Mouse (Mus musculus) left cerebral cortex, adult 9 months (tissue): Measurements from ENCODE around the gene Slc4a8.

Experiments used
- DNase-seq, 2 experiments: peaks; one replicate each; pipeline ENCODE4 v3.0.0; 2022; ENCODE audit warnings: low spot score in 2 of 2

Slc4a8 gene

DNA sequence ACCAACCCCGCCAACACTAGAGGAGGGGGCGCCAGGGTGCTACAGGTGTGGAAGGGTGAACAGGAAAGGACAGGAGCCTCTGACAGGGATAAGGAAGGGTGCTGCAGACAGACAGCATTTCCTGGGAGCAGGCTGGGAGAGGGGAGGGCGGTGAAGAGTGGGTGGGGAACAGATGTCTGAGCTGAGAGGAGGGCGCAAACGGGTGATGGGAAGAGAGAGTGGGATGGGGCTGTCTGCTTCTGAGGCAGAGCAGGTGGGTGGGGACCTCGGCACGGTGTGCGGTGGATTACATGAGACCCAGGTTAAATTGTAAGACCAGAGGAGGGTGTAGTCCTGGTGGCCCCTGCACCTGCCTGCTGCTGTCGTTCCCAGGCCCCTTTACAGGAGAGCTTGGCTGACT lies 68.2 kb downstream of the Slc4a8 start:
- peak; percentile 67 to 76 for DNase-seq

- DNase-seq = peak in 1 of 2 experiments; percentile 53
Observed at GRCm38 (mm10) chr15:100830682-100831081, 69.1 kb downstream of the Slc4a8 start.

GRCm38 (mm10) chr15:100832144-100832543 lies 70.6 kb downstream of the Slc4a8 start:
- DNase-seq = peak in 1 of 2 experiments; percentile 54

GRCm38 (mm10) chr15:100832784-100833183 lies 71.2 kb downstream of the Slc4a8 start:
- peak in 1 of 2 experiments; percentile 72 for DNase-seq

DNA sequence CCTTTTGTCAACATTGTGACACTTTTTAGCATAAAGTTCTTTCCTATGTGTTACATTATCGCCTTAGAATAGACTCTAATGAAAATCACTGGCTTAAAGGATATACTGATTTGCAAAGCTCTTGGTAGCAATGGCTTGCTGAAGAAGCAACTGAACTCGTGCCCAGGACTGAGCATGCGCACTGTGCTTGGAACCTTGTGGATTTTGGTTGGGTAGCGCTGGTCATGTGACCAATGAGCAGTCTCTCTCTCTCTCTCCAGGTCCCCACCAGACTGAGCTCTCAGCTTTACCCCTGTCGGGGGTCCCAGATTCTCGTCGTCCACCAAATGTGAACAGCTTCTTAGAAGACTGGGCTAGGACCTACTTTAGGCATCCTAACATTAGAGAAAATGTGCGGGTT lies 75.2 kb downstream of the Slc4a8 start:
- DNase-seq = no peak

DNA sequence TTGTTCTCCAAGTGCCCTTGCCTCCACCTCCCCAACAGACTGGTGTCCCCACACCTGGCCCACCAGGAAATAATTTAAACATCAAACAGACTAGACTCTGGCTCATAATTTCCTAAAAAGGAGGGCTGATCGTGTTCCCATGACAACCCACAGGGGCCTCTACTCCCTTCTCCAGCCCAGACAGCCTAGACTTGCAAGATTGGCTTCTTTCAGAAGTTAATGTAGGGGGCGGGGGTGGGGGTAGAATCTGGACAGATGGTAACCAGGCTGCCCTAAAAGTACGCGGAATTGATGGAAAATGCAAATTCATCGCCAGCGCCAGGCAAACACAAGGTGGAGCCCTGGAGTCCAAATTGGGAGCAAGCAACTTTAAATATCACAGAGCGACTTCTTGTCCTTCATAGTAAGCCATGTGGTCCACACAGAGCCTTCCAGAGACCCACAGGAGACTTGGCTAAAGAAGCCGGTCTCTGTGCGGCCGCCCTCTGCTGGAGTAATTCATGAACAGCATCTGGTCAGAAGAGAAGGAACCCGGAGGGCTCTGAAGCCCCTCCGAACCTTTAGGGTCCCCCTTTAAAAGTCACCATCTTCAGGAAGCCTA lies 77.2 kb downstream of the Slc4a8 start:
- peak in 1 of 2 experiments; percentile 74 for DNase-seq

- DNase-seq = no peak
Observed at GRCm38 (mm10) chr15:100844336-100844735, 82.8 kb downstream of the Slc4a8 start.

GRCm38 (mm10) chr15:100845049-100845879 lies 83.7 kb downstream of the Slc4a8 start:
- DNase-seq = no peak

DNA sequence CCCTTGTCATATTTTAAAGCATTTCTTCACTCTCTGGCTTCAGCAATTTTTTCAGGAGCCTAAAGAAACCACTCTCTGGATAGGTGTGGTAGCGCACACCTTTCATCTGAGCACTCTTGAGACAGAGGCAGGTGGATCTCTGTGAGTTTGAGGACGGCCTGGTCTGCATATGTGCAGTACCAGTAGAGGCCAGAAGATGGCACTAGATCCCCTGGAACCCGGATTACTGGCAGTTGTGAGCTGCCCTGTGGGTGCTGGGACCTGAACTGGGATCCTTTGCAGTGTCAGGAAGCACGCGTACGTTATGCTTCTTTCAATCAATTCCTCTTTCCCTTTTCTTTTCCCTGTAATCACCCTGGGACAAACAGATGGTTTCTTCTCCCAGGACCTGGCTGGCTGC lies 85.6 kb downstream of the Slc4a8 start:
- no peak for DNase-seq

- no peak for DNase-seq
Observed at GRCm38 (mm10) chr15:100857586-100857985, 96.0 kb downstream of the Slc4a8 start.

DNA sequence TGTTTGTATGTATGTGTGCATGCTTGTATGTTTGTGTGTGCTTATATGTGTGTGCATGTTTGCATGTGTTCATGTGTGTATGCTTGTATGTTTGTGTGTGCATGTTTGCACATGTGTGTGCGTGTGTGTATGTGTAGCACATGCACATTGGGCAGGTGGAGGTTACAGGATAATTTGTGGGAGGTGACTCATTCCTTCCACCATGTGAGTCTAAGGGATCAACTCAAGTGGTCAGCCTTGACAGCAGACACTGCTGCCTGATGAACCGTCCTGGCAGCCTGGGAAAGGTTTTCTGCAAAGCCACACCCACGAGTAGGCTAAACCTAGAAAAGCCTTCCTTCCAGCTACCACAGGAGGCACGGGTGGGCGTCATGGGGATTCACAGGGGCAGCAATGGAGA lies 99.3 kb downstream of the Slc4a8 start:
- no peak for DNase-seq

DNA sequence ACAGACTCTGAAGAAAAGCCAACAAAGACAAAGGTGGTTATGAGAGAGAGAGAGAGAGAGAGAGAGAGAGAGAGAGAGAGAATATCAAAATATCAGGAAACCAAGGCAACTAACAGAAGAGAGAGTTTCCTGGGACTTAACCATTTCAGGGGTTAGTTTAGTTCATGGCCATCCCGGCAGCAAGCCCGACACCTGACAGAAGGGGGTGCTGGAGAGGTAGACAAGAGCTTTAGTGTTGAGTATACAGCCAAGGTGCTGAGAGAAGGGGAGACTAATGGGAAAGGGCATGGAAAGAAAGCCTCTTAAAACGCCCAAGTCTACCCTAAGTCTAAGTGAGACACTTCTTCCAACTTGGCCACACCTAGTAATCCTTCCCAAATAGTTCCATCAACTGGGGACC lies 104.0 kb downstream of the Slc4a8 start:
- DNase-seq = no peak

- no peak for DNase-seq
Observed at GRCm38 (mm10) chr15:100869558-100869957, 108.0 kb downstream of the Slc4a8 start, which contains the start of gene Scn8a. Scn8a (plus strand) TSS chr15:100869858.

DNA sequence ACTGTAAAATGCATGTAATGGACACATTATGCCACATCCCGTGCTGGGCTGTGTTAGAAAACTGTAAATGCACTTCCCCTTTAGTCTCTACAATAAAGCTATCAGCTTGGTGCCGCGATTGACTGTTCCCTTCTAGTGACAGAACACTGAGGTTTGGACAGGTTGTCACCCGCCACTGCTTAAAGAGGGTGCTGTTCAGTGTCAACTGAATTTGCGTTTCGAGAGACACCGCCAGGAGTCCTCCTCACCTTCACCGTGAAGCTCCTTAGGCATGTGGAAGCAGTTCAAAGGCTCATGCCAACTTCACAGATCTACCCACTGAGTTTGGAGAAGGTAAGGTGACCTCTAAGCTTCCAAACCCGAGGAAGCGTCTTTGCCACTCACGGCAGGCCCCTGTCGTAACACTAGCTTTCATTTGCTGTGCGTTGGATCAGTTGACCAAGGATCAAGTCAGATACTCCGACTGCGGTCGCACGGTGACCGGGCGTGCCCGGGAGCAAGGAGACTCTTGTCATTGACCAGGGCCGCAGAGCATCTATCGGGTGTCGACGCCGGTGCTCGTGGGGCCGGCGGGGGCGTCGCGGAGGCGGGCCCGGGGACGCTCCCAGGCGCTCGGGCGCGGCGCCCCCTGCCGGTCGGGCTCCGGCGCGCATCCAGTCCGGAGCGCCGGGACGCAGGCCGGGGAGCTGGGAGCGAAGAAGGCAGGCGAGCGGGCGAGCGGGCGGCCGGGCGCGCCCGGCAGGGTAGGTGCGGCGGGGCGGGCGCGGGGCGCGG lies 108.6 kb downstream of the Slc4a8 start:
- peak in 1 of 2 experiments; percentile 66 for DNase-seq

- peak in 1 of 2 experiments; percentile 29 for DNase-seq
Observed at GRCm38 (mm10) chr15:100870775-100871106, 109.2 kb downstream of the Slc4a8 start.

DNA sequence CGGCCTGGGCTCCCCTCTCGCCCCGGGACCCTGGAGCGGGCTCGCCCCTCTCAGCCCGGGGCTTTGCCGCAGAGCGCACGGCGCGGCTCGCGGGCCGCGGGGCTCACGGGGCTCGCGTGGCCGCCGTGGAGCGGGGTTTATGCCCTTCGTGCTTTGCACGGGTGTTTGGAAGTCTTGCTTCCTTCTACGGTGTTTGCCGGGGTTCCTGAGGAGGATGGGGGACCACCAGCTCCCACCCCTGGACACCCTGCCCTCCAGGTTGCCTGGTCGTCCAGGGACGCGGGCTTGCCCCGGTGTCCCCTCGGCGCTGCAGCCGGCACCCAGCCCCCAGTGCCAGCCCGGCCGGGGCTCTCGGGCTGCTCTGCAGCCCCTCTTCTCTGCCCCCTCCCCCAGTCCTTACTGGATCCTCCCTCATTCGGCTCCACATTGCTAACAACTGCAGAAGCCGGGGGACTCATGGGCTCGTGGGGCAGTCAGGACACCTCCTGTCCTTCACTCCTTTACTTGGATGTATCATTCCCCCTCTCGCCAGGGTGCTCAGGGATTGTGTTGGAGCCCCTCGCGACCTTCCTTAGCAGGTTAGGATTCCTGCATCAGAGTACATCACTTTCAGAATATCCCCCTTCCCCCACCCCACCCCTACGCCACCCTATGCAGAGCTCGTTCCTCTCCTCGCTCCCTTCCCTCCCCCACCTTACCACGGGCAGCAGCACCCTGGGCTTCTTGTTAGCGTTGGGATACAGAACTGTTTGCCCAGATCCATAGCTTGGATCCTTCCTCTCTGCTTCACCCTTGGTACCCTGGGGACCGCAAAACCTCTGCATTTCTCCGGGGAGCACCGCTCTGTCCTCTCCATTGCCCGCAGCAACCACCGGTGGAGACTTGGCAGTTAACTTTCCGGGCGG lies 109.8 kb downstream of the Slc4a8 start:
- DNase-seq = peak in 1 of 2 experiments; percentile 29

DNA sequence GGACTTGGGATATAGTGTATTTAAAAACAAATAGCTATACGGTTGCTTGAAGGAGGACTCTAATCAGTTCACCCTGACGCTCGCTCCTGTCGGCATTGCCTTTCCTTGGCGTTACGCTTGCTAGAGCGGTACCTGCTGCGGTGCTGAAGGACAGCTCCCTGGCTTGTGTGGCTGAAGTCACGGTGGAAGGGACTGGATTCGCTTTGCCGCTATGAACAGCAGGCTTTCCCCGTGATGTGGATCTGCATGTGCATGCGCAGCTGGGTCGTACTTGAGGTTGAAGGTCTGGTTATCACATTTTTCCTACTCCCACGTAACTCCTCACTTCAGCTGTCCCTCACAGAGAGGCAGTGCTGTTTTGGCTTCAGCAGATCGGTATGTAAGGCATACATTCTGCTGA lies 111.6 kb downstream of the Slc4a8 start:
- DNase-seq = peak in 1 of 2 experiments; percentile 42
